Mouse (Mus musculus) kidney, postnatal 0 days (tissue): ENCODE results near the gene Tnpo3. TPM values are rescaled to one million over a fixed set of nuclear protein-coding genes. Genes with fewer than 3 reads are reported as not detected.

Experiments
- ATAC-seq: fragments of 200-750 bp; cut with Nextera tagmentation; replicated peaks from 2 replicates; pipeline ENCODE4 v1.8.0; 2017; ENCODE audit warnings: low read depth, moderate number of reproducible peaks, moderate TSS enrichment, moderate library complexity; ENCODE audit not compliant: low FRiP score
- DNase-seq: peaks from one replicate; pipeline ENCODE4 v3.0.0-alpha.2; 2016; ENCODE audit warnings: low spot score
- H3K27ac ChIP-seq: fragments of 300-500 bp; sonication (generic); 2 replicates; pipeline ENCODE4 v1.5.1; 2014; ENCODE audit warnings: mild to moderate bottlenecking
- H3K27me3 ChIP-seq: fragments of 300-500 bp; sonication (generic); 2 replicates; pipeline ENCODE4 v1.6.1; 2014; ENCODE audit warnings: low read length, mixed read lengths; ENCODE audit not compliant: insufficient read depth
- H3K36me3 ChIP-seq: fragments of 300-500 bp; sonication (generic); 2 replicates; pipeline ENCODE4 v1.6.1; 2014; ENCODE audit warnings: low read length, mixed read lengths; ENCODE audit not compliant: insufficient read depth
- H3K4me1 ChIP-seq: fragments of 300-500 bp; sonication (generic); replicated peaks from 2 replicates; pipeline ENCODE4 v1.6.1; 2014; ENCODE audit warnings: antibody characterized with exemption, low read length, mixed read lengths; ENCODE audit not compliant: insufficient read depth
- H3K4me2 ChIP-seq: fragments of 300-500 bp; sonication (generic); 2 replicates; pipeline ENCODE4 v1.6.1; 2014; ENCODE audit warnings: mild to moderate bottlenecking, low read length, moderate library complexity, mixed read lengths
- H3K4me3 ChIP-seq: fragments of 300-500 bp; sonication (generic); replicated peaks from 2 replicates; pipeline ENCODE4 v1.5.1; 2014; ENCODE audit warnings: low read depth, low read length
- H3K9ac ChIP-seq: fragments of 300-500 bp; sonication (generic); 2 replicates; pipeline ENCODE4 v1.6.1; 2014; ENCODE audit warnings: low read depth, low read length
- H3K9me3 ChIP-seq: fragments of 300-500 bp; sonication (generic); replicated peaks from 2 replicates; pipeline ENCODE4 v1.6.1; 2016; ENCODE audit warnings: low read length, inconsistent platforms, mixed read lengths
- CTCF ChIP-seq: IDR thresholded peaks from 2 replicates; pipeline ENCODE4 v1.5.1; 2016; ENCODE audit warnings: antibody characterized with exemption, low read depth, mild to moderate bottlenecking, moderate library complexity
- WGBS: fragments of 180-500 bp; shearing (Covaris S2); extraction: QIAGEN DNeasy Blood & Tissue Kit; methylation state at CpG from one replicate; pipeline ENCODE4 v1.1.7; 2014; 5-methylcytosine and 5-hydroxymethylcytosine counted together
- polyA plus RNA-seq: library from polyadenylated mRNA; unstranded; fragments of >200 nt; fragmentation: Nextera tagmentation; extraction: Ambion mirVana; gene quantifications from 2 replicates; pipeline ENCODE4 v1.2.1, GENCODE M21; 2015

Gene Tnpo3
- polyA plus RNA-seq, 1 experiment from 2014 or later = 56.0 TPM

GRCm38 (mm10) chr6:29525256-29525655 lies 84.4 kb downstream of the Tnpo3 start:
- peak; percentile 56 for TF ChIP-seq CTCF
- Histone ChIP-seq H3K27me3 (peaks cover 13% of the 10 kb centered on the region), H3K27ac (no peak overlapping the region)

GRCm38 (mm10) chr6:29524034-29524489 lies 85.6 kb downstream of the Tnpo3 start:
- Histone ChIP-seq H3K27ac (no peak overlapping the region), H3K9ac (no peak overlapping the region), H3K4me1 (peaks cover 16% of the 10 kb centered on the region; the same call in 1 of the 2 replicates), H3K4me3 (no peak overlapping the region), H3K27me3 (peaks cover 13% of the 10 kb centered on the region), H3K9me3 (no peaks in the 10 kb centered on the region), H3K36me3 (no peaks in the 10 kb centered on the region), H3K4me2 (no peak overlapping the region)
- WGBS = 36% methylated on average over 6 of the region's 6 CpGs
- DNase-seq = peak; percentile 84
- ATAC-seq = peak; percentile 62; the same call in 1 of the 2 replicates
- no peak for TF ChIP-seq CTCF

More at GRCm38 (mm10) chr6:29525256-29525655, 84.4 kb downstream of the Tnpo3 start:
- DNase-seq (no peak), ATAC-seq (no peak)
- H3K9ac ChIP-seq = no peak overlapping the region
- H3K36me3 ChIP-seq = no peaks in the 10 kb centered on the region
- no peak overlapping the region for H3K4me2 ChIP-seq
- WGBS = 82% methylated on average over 6 of the region's 6 CpGs
- H3K4me3 ChIP-seq = no peak overlapping the region
- no peaks in the 10 kb centered on the region for H3K9me3 ChIP-seq
- peaks cover 21% of the 10 kb centered on the region; the same call in 1 of the 2 replicates for H3K4me1 ChIP-seq

- Histone ChIP-seq H3K27ac (no peak overlapping the region), H3K27me3 (peaks cover 11% of the 10 kb centered on the region), H3K9ac (no peak overlapping the region), H3K4me1 (peaks cover 16% of the 10 kb centered on the region; the same call in 1 of the 2 replicates), H3K4me3 (no peak overlapping the region), H3K9me3 (no peaks in the 10 kb centered on the region), H3K36me3 (no peaks in the 10 kb centered on the region), H3K4me2 (no peak overlapping the region)
- TF ChIP-seq CTCF = no peak
- ATAC-seq (peak; percentile 4; the same call in 1 of the 2 replicates), DNase-seq (no peak)
- WGBS = 56% methylated on average over 12 of the region's 12 CpGs
These were observed 86.2 kb downstream of the Tnpo3 start for GRCm38 (mm10) chr6:29523301-29524033.

GRCm38 (mm10) chr6:29522626-29523300 lies 86.9 kb downstream of the Tnpo3 start:
- no peak for ATAC-seq
- DNase-seq = no peak
- Histone ChIP-seq H3K27ac (no peak overlapping the region), H3K9ac (no peak overlapping the region), H3K4me1 (peaks cover 12% of the 10 kb centered on the region; the same call in 1 of the 2 replicates), H3K9me3 (no peaks in the 10 kb centered on the region), H3K4me3 (no peak overlapping the region), H3K27me3 (peaks cover 5% of the 10 kb centered on the region; the same call in 1 of the 2 replicates), H3K36me3 (no peaks in the 10 kb centered on the region), H3K4me2 (no peak overlapping the region)
- 69% methylated on average over 6 of the region's 6 CpGs for WGBS
- TF ChIP-seq CTCF = no peak

GRCm38 (mm10) chr6:29517139-29517538 lies 92.5 kb downstream of the Tnpo3 start:
- ATAC-seq (peak; percentile 56; the same call in 1 of the 2 replicates), DNase-seq (peak; percentile 86)
- Histone ChIP-seq H3K9me3 (no peaks in the 10 kb centered on the region), H3K27me3 (no peaks in the 10 kb centered on the region), H3K36me3 (no peaks in the 10 kb centered on the region), H3K4me1 (peaks cover 8% of the 10 kb centered on the region; the same call in 1 of the 2 replicates), H3K9ac (no peak overlapping the region), H3K4me2 (no peak overlapping the region), H3K27ac (no peak overlapping the region), H3K4me3 (no peak overlapping the region)
- TF ChIP-seq CTCF = peak; percentile 89
- WGBS = 2% methylated on average over 5 of the region's 5 CpGs

GRCm38 (mm10) chr6:29513284-29513683 lies 96.4 kb downstream of the Tnpo3 start:
- DNase-seq (peak; percentile 96), ATAC-seq (peak; percentile 83)
- Histone ChIP-seq H3K4me2 (peak overlapping the region; percentile 36), H3K36me3 (no peaks in the 10 kb centered on the region), H3K9ac (0 out of 2 replicates have a peak overlapping the region, but pooled peaks have one; percentile 4), H3K4me3 (no peak overlapping the region), H3K4me1 (peaks cover 8% of the 10 kb centered on the region; the same call in 1 of the 2 replicates), H3K9me3 (no peaks in the 10 kb centered on the region), H3K27ac (peak overlapping the region; percentile 78; the same call in 1 of the 2 replicates), H3K27me3 (no peaks in the 10 kb centered on the region)
- 0% methylated on average over 11 of the region's 11 CpGs for WGBS
- TF ChIP-seq CTCF = no peak
